Mouse (Mus musculus): Measurements from ENCODE around the gene Grm7. TPM values are rescaled to one million over a fixed set of nuclear protein-coding genes. Genes with fewer than 3 reads are reported as not detected.

Grm7 gene
- total RNA-seq, 2 experiments from 2014 or later = not detected

DNA sequence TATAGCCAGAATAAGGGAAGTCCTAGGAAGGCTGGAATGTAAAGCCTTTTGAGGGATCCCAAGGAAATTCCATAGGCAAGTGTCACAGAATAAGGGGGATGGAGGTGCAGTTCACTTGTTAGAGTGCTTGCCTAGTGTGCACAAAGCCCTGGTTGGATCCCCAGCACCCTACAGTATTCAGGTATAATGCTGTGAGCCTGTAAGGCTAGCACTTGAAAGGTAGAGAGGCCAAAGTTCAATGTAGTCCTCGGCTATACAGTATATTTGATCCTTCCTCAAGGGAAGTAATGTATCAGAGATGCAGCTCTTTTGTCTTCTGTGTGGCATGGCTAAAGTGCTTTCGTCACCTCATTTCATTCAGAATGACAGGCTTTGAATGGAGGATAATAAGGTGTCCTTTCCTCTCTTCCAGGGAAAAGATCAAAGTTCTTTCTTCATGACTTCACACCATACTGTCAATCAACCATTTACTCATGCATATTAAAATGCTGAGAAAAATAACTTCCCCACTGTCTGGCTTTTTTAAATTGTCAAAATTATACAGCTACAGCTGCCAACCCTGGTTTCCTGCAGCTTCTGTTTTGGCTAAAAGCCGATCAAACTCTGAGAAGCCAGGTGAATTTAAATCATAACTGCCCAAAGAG is 658.7 kb downstream of the Grm7 start:
- no peak for ATAC-seq (replicated peaks; ENCODE audit: poor library complexity)

DNA sequence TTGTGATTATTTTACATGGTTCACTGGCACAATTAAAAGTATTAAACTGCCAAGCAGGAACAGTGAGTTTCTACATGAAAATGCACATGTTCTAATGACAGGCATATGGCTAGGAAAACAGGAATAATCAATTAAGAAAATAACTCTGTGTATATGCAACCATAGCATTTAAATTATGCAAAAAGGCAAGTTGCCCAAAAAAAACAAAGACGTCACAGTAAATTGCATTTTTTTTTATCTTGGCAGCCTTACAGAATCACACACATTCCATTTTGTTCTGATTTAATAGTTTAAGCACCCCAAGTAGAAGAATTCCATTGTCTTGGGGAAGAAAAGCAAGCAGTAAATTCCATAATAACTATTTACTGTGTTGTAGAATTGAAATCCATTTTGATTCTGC is 716.3 kb downstream of the Grm7 start:
- no peak for ATAC-seq (replicated peaks; ENCODE audit: poor library complexity)

DNA sequence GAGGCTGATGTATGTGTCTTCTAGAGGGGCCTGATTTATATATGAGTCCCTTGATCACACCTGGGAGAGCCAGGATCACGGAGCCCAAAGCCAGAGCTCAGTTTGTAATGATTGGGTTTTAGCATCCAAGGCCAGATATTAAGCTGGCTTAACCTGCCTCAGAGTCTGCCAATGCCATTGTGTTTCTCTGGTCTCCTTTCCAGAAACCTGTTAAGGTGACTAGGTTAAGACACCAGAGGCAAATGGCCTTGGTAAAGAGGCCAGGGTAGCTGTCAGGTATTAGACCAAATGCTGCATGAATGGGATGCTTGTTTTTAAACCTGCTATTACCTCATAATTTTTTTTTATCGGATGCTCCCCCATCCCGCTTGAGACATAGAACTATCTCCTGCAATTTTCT is 722.7 kb downstream of the Grm7 start:
- ATAC-seq (replicated peaks; ENCODE audit: poor library complexity) = no peak

DNA sequence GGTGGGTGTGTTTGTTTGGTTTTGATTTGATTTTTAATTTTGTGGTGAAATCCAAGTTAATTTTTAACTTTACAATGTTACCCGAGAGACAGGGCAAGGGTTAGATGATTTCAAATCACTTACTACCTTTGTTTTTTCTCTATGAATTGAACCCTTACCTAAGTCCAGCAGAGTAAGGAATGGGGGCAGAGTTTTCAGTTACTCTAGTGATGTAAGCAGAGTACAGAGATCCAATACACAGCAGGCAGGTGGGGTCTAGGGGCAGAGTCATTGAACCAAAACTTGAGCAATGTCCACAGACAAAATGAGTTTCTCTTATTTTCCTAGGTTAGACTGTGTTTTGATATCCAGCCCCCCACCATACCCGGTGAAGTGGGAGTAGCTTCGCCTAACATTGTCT is 723.2 kb downstream of the Grm7 start:
- ATAC-seq (replicated peaks; ENCODE audit: poor library complexity) = no peak

DNA sequence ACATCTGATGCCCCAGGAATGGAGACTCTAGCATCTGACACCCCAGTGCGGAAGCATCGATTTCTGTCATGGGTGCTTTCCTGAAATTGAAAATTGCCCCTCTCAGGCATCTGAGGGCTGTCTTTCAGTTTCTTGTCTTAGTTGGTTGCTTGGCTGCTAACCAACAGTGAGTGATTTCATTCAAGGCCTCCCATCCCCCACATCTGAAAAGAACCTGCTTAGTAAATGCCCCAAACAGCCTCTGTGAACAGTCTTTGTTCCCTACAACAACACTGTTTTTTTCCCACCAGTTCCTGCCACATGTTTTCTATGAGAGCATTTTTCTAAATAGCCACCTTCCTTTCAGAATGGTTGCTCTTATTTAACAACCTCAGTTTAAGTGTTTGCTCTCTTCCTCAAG is 723.6 kb downstream of the Grm7 start:
- no peak for ATAC-seq (replicated peaks; ENCODE audit: poor library complexity)

DNA sequence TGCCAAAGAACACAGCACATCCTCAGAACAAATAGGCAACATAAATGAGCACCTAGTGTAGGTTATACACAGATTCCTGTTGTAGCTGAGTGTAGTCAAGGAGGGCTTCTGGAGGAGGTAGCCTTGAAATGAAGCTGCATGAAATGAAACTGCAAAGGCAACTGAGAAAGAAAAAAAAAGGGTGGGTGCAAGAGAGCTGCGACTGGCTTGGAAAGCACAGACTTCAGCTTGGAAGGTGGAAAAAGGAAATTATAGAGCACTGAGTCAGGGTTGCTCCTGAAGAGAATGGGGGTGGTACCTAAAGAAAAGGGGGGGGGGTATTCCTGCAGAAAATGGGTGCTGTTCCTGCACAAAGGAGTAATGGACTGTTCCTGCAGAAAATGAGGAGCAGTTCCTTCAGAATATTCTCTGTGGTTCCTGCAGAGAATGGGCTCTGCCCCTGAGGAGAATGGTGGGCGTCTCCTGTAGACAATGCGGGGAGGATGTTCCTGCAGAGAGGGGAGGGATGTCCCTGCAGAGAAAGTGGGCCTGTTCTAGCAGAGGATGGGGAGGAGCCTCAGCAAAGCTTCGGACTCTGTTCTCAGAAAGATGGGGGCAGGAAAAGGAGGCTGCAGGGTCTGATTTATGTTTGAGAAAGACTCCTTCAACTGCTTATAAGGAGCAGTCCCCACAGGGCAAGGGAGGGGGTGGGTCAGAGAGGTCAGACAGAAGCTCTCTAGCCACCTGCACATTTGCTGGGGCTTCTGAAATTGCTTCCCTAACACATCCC is 726.4 kb downstream of the Grm7 start:
- no peak for ATAC-seq (replicated peaks; ENCODE audit: poor library complexity)

DNA sequence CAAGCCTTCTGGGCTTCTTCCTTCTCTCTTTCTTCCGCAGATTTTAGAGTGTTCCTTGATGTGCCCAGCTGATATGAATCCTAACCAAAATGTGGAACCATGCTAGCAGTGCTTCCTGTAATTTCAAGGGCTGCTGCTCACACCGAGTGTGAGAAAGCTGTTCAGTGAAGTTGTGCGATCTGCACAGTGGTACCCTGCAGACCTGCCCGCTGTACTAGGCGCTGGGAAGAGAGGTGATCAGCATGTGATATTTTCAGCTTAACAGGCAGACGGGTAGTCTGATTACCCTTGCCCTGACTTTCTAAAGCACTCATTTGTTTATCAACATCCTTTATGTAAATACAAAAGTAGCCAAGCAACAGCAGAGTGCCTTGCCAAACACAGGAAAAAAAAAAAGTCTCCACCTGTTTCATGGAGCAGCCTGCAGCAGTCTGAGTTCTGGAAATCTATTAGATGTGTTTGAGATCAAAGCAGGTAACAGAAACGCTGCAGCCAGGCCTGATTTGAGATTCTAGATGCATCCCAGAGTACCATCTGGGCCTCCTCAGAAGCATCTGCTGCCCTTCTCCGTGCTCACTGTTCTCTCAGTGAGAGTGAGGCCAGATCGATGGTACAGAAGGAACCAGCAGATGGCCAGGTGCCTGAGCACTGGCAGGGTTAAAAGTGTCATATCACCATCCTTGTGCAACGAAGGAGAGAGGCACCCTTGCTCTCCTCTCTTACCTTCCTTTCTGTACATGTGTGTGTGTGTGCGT is 727.4 kb downstream of the Grm7 start:
- no peak for ATAC-seq (replicated peaks; ENCODE audit: poor library complexity)

DNA sequence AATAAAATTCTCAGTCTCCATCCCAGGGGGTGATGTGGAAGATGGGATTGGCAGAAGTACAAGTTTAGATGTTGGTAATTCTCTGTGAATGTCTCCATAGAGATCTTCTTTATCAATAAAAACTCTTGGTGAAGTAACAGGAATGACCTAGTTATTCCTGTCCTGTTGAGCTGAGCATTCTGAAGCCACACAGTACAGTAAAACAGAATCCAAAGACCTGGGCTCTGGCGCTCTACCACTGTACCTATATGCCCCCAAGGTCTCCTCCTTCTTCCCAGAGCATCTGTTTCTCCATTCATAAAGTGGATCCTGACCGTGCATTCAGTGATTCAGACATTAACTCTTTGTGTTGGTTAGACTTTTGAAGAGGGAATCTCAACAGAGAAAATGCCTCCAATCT is 735.3 kb downstream of the Grm7 start:
- no peak for ATAC-seq (replicated peaks; ENCODE audit: poor library complexity)

DNA sequence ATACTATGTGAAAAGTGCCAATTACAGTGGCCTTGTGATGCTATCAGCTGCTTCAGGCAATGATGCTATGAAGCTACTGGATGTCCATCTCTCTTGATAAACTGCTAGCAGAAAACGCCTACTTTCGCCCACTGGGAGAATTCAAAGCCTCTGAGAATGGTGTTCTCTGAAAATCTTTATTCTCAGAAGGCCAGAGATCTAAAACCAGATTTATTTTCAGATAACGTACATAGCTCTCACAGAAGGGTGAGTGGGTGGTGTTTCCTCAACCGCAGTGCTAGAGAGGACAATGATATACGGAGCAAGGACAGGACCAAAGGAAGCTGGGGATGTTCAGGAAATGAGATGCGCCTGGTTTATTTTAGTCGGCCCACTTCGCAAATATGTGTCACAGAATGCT is 763.4 kb downstream of the Grm7 start:
- no peak for ATAC-seq (replicated peaks; ENCODE audit: poor library complexity)

DNA sequence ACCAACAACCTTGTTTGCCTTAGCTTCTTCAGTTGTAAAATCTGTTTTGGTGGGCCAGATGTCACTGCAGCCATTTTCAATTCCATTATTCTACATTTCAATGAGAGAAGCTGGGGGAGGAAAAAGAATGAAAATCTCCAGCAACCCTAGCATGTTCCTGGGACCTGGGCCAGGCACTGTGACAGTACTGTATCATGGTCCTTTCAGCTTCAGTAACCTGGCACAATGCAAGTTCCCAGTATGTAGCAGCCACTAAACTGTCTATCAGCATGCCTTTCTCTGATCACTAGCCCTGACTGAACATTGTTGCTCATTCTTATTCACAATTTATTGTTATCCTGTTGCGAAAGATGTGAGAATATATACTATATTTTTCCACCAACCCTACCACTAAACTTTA is 779.4 kb downstream of the Grm7 start:
- no peak for ATAC-seq (replicated peaks; ENCODE audit: poor library complexity)

DNA sequence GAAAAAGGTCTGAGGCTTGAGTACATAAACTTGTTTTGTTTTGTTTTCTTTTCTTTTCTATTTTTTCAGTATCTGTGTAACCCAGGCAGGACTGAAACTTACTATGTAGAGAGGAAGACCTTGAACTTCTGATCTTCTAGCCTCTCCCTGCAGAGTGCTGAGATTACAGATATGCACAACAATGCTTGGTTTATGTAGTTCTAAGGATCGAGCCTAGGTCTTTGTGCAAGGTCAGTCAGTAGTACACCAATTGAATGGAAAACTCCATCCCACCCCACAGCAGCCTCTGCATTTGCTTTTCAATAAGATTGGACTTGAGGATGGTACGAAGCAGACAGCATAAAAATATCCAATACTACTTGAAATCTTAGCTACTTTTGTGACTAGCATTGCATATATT is 800.8 kb downstream of the Grm7 start:
- ATAC-seq (replicated peaks; ENCODE audit: poor library complexity) = no peak

DNA sequence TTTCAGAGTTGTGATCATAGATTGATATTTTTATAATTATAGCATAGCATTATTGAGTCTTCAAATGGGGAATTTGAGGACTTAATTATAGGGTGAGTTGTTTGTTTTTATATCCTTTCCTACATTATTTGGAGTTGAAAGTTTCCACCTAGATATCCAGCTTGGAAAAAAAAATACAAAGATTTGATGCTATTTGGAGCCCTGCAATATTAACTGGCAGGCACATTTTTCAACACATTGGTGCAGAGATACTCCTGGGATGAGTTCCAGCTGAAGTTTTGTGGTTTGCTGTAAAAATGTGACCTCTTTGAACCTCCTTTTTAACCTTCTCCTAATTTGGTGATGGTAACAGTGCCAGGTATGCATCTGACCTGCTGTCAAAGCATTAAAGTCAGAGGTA is 802.5 kb downstream of the Grm7 start:
- ATAC-seq (replicated peaks; ENCODE audit: poor library complexity) = no peak

DNA sequence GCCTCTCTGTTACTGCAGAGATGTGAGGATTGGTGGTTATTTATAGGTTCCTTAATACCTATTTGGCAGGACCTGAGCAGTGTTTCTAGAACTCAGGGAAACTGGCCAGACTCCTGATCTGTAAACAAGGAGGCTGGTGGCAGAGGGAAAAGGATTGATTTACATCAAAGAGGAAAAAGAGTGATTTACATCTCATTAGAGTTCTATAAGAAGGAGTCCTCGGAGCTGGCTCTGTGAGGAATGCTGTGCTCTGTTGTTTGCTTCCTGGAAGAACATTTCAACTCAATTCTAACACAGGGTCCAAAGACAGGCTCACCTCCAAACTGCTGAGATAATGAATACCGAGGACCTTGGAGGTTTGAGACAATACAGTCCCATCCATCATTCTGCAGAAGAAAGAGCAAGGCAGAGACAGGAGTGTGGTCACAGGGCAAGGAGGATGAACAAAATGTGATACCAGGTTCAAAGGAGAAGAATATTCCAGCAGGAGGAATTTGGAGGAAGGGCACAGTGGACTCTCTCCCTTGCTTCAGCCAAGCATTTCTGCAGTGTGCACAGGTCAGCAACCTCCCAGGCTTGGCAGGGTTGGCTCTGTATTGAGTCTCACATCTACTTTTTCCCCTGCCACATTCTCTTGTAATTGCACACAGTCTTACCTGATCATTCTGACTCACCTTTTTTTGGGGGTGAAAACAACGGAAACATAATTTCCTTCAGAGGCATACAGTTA is 803.8 kb downstream of the Grm7 start:
- ATAC-seq (replicated peaks; ENCODE audit: poor library complexity) = no peak

DNA sequence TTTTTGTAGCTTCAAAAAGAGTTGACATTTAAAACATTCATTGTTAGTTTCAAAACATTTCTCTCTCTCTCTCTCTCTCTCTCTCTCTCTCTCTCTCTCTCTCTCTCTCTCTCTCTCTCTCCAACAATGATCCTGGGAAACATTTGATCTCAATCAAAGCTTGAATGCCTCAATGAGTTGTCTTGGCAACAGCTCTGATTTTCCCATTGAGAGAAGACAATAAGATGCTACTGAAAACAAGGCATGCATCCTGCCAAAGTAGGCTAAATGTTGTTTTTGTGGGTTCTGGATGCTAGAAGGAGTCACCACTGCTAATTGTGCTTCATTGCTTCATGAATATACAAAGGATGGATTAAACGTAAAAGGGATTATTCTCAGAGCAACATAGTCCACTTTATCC is 836.5 kb downstream of the Grm7 start:
- no peak for ATAC-seq (replicated peaks; ENCODE audit: poor library complexity)

DNA sequence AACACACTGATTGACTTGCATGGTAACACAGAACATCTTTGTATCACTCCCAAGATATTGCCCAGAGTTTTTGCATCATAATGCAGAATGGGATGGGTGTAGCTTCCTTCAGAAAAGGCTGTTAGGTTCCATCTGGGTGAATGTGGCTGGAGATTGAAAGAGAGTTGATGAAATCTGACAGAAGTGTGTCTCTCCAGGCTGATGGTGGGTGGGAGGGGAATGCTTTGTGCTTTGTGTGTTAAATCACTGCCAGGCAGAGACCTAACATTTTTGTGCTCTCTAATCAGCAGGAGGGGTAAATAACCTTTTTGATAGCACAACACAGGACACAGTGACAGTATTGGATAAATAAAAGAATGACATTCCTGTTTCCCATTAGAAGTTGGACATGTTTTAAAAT is 840.7 kb downstream of the Grm7 start:
- no peak for ATAC-seq (replicated peaks; ENCODE audit: poor library complexity)

DNA sequence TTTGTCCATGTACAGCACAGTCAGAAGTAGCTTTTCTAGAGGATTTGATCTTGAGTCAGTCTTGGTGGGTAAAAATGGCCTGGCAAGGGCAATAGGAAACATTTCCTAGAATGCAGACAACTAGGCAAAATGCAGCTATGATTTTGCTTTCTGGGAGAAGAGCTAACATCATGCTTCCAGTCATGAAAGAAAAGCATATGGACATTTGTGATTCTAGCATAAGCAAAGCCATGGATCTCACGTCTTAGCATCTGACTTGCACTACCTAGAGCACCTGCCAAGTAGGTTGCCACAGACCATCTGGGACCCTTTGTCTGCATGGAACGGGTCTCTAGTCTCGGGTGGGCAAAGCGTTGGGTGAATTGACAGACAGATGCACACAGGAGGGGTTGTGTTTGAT is 842.2 kb downstream of the Grm7 start:
- ATAC-seq (replicated peaks; ENCODE audit: poor library complexity) = no peak

DNA sequence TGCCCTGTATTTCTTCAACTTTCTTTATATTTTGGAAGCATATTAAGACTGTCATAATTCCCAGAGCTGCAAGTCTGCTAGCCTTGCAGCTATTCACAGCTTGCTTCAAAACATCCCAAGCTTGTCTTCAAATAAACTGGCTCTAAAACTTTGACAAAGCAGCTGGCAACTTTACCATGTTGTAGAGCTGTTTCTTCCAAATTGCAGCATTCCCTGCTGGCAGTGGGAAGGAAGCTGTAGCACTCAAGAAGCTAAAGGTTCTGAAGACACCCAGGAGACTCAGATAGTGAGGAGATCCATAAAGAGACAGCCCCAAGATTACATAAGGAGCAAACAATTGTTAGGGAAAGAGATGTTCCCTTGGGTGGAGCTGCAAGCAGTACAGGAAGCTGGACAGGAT is 846.8 kb downstream of the Grm7 start:
- ATAC-seq (replicated peaks; ENCODE audit: poor library complexity) = no peak

DNA sequence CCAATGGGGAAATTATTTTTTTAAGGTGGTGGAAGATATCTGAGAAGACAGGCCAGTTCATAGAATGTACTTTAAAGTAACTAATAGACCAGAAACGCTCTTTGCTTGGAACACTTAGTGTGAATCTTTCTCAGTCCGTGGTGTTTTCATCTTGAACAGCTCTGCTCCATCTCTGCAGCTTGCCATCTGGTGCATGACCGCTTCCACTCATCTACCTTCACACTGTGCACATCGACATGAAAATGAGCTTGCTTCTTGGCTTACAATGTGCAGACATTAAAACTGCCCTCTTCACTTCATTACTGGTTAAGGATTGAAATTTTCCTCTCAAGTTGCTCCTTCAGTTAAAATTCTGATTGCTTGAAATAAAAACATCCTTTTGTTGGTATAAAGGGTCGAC is 854.2 kb downstream of the Grm7 start:
- no peak for ATAC-seq (replicated peaks; ENCODE audit: poor library complexity)

DNA sequence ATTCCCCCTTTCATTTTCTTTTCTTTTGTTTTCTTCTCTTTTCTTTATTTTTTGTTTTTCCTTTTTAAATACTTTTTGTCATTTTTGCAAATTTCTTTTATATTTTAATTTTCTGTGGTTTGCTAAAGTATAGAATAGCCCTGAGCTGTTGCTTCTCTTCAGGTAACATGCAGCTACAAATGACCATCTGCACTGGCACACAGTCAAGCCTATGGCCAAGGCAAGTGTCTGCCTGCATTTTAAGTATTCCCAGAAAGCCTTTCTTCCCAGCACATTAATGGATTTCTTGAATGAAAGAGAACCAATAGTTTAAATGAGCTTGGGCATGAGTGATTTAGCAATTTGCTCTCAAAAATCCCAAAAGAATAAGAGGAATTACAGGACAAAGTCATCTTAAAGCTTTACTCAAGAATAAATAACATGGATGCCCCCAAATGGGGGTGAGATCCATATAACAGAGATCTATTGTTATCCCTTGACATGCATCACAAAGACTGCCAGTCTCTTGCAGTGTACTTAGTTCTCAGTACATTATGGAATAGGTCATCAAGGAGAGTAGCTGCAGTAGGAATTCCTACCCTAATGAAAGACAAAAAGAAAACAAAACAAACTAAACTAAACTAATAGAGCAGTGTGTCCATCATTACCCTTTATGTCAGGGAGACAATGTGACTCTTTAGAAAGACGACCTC is 865.5 kb downstream of the Grm7 start:
- no peak for ATAC-seq (replicated peaks; ENCODE audit: poor library complexity)

DNA sequence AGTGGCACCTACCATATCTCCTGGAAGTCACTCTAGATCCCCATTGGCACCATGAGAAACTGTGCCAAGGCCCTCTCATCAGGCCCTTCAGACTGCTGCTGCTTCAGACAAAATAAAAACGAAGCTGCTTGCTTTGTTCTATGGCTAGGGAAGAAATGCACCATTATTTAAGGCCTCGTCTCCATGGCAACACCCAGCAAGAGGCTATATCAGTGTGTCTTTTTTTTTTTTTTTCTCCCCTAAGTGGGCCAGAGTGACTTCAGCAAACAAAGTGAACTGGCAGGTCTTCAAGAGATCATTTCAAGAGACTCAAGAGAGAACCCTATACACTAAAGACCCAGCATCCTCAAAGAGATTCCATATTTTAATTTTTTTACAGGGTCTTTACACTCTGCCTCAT is 867.0 kb downstream of the Grm7 start:
- ATAC-seq (replicated peaks; ENCODE audit: poor library complexity) = no peak

DNA sequence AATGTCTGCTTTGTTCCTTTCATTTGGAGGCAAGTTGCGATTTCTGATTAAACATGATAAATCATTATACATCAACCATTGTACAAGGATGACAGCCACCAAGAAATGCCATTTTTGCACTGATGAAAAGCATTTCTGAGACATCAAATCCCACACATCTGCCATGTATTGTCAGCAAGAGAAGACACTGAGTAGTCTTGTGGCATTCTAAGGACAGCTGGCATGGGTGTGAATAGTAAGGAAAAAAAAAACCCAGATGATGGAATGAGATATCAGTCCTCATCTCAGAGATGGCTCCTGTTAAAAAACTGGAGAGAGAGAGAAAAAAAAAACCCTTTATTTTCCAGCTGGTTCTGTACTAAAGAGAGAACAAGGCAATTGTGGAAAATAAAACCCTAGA is 875.8 kb downstream of the Grm7 start:
- no peak for ATAC-seq (replicated peaks; ENCODE audit: poor library complexity)

Data from megakaryocyte progenitor cell, adult 5-6 weeks (primary cell).